Mouse (Mus musculus): ENCODE results near the gene Amotl1.

DNA sequence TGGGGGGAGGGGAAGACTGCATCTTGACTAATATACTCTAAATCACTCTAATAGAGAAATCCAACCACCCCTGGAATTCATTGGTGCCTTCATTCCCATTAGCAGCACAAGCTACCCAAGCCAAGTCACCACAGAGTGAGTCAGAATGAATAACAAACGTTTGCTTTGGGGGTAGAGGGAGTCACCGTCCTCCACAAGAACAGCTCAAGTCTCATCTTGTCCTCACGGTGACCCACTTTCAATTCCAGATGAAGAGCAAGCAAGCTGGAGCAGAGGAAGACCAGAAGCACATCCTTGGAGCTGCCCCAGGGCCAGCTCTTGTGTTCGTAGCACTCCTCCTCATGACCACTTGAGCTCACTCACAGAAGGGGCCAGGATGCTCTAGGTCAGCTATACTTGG lies 56.2 kb downstream of the Amotl1 start:
- TF ChIP-seq POLR2A (IDR thresholded peaks at IDR 0.05; ENCODE audit: low read depth, low read length): no peak
- TF ChIP-seq CTCF (conservative IDR thresholded peaks at IDR 0.05; ENCODE audit: insufficient read depth, insufficient read length, low read depth, low read length): no peak

Measured in kidney, adult 2 months (tissue).